Mouse (Mus musculus) embryonic fibroblast, embryonic 13.5 days (primary cell): Measurements from ENCODE around the gene Cerk.

ENCODE experiments used
- CTCF ChIP-seq: IDR thresholded peaks from 2 replicates; pipeline ENCODE4 v1.5.1; 2011; ENCODE audit warnings: mild to moderate bottlenecking, control low read depth, low read length, moderate library complexity, borderline replicate concordance; ENCODE audit not compliant: insufficient read depth
- POLR2A ChIP-seq: IDR thresholded peaks from 2 replicates; pipeline ENCODE4 v1.6.1; 2011; ENCODE audit warnings: low read depth, mild to moderate bottlenecking, control low read depth, low read length, moderate library complexity

DNA sequence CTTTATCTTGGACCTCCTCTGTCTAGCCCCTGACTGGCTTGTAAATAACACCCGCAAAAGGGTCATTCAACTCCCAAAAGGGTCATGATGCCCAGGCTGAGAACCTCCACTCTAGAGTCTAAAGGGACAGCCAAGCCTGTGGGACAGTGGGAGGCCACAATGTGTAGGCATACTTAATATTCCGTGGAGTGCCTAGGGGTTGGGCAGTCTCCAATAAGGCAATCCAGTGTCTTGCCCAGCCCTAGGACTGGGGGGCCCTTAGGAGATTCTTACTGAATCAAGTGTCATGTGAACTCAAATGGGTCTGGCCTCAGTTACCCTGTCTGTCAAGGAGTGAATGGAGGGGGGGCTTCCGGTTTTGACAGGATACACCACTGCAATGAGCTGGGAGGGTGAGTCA lies 56.9 kb downstream of the Cerk start:
- TF ChIP-seq CTCF = no peak
- no peak for TF ChIP-seq POLR2A
